Mouse (Mus musculus) MEL (cell line): Measurements from ENCODE around the gene Cpsf6.

Experiments used
- BHLHE40 ChIP-seq: IDR thresholded peaks from 2 replicates; pipeline ENCODE4 v1.6.1; 2012; ENCODE audit warnings: low read depth, mild to moderate bottlenecking, inconsistent platforms, low read length, improper control_type of control experiment, borderline replicate concordance
- CTCF ChIP-seq, 3 experiments: IDR thresholded peaks in 2 of 3; conservative IDR thresholded peaks in 1 of 3; 2 replicates each; pipeline ENCODE4 v1.5.1; 2011 to 2012; ENCODE audit warnings: low read length in 3 of 3, low read depth in 2 of 3, mild to moderate bottlenecking in 2 of 3, improper control_type of control experiment in 1 of 3, inconsistent platforms in 1 of 3, mixed read lengths in 1 of 3, moderate library complexity in 1 of 3; ENCODE audit not compliant: control insufficient read depth in 1 of 3, insufficient read depth in 1 of 3, poor library complexity in 1 of 3, severe bottlenecking in 1 of 3
- MAX ChIP-seq: IDR thresholded peaks from 2 replicates; pipeline ENCODE4 v1.6.1; 2011; ENCODE audit warnings: low read length, improper control_type of control experiment
- MAZ ChIP-seq: IDR thresholded peaks from 2 replicates; pipeline ENCODE4 v1.6.1; 2012; ENCODE audit warnings: low read depth, mild to moderate bottlenecking, inconsistent platforms, low read length, improper control_type of control experiment
- MEF2A ChIP-seq: IDR thresholded peaks from 2 replicates; pipeline ENCODE4 v1.6.1; 2014; ENCODE audit warnings: low read depth, mild to moderate bottlenecking, inconsistent platforms, low read length, improper control_type of control experiment; ENCODE audit not compliant: poor library complexity, insufficient replicate concordance, severe bottlenecking; ENCODE audit errors: extremely low read depth
- MYC ChIP-seq: IDR thresholded peaks from 2 replicates; pipeline ENCODE4 v1.6.1; 2011; ENCODE audit warnings: low read depth, mild to moderate bottlenecking, low read length, improper control_type of control experiment, moderate library complexity
- NELFE ChIP-seq: IDR thresholded peaks from 2 replicates; pipeline ENCODE4 v1.6.1; 2011; ENCODE audit warnings: low read depth, low read length, improper control_type of control experiment
- POLR2A ChIP-seq, 2 experiments: IDR thresholded peaks; 2 replicates each; pipeline ENCODE4 v1.6.1; 2011 to 2012; ENCODE audit warnings: low read length in 2 of 2, mild to moderate bottlenecking in 2 of 2, control low read depth in 1 of 2, improper control_type of control experiment in 1 of 2, low read depth in 1 of 2, moderate library complexity in 1 of 2; ENCODE audit not compliant: control insufficient read depth in 1 of 2, insufficient read depth in 1 of 2, poor library complexity in 1 of 2
- POLR2AphosphoS2 ChIP-seq: IDR thresholded peaks from 2 replicates; pipeline ENCODE4 v1.6.1; 2011; ENCODE audit warnings: low read length, improper control_type of control experiment
- POLR2AphosphoS5 ChIP-seq: IDR thresholded peaks from 2 replicates; pipeline ENCODE4 v1.6.1; 2012; ENCODE audit warnings: low read depth, borderline replicate concordance, mild to moderate bottlenecking, inconsistent platforms, low read length, moderate library complexity, mixed read lengths
- TCF12 ChIP-seq: IDR thresholded peaks from 2 replicates; pipeline ENCODE4 v1.6.1; 2014; ENCODE audit warnings: low read depth, mild to moderate bottlenecking, inconsistent platforms, low read length, improper control_type of control experiment, moderate library complexity
- UBTF ChIP-seq: IDR thresholded peaks from 2 replicates; pipeline ENCODE4 v1.6.1; 2012; ENCODE audit warnings: low read depth, mild to moderate bottlenecking, inconsistent platforms, low read length, improper control_type of control experiment, moderate library complexity, borderline replicate concordance; ENCODE audit not compliant: insufficient read depth

- no peak for TF ChIP-seq CTCF (IDR thresholded peaks at IDR 0.05 in 2 of 3, conservative IDR thresholded peaks at IDR 0.05 in 1 of 3; ENCODE audit: control insufficient read depth in 1 of 3, insufficient read depth in 1 of 3, low read depth in 2 of 3, low read length in 3 of 3, poor library complexity in 1 of 3, severe bottlenecking in 1 of 3)
- no peak for TF ChIP-seq TCF12
- no peak for TF ChIP-seq MAZ
- no peak for TF ChIP-seq POLR2A (IDR thresholded peaks at IDR 0.05; ENCODE audit: control insufficient read depth in 1 of 2, insufficient read depth in 1 of 2, low read depth in 1 of 2, low read length in 2 of 2, poor library complexity in 1 of 2)
- no peak for TF ChIP-seq BHLHE40
- TF ChIP-seq POLR2AphosphoS5: no peak
- no peak for TF ChIP-seq UBTF
- no peak for TF ChIP-seq MYC
- no peak for TF ChIP-seq MEF2A
- TF ChIP-seq MAX: no peak
- TF ChIP-seq POLR2AphosphoS2: no peak
- no peak for TF ChIP-seq NELFE
These were observed 44.2 kb downstream of the Cpsf6 start for GRCm38 (mm10) chr10:117335649-117336048.
